Mouse (Mus musculus) myocyte (in vitro differentiated cells): ENCODE measurements around the gene Olfr761. TPM values are rescaled to one million over a fixed set of nuclear protein-coding genes. Genes with fewer than 3 reads are reported as not detected.
"Not testable (repeated sequence)": the region's sequence is repeated elsewhere in the genome, so short reads cannot be mapped to it uniquely, and the experiment has no call there.

ENCODE experiments used
- H3K27me3 ChIP-seq: one replicate; pipeline ENCODE4 v1.6.1; 2011; ENCODE audit not compliant: control insufficient read depth, insufficient read depth, insufficient read length
- H3K36me3 ChIP-seq: one replicate; pipeline ENCODE4 v1.6.1; 2011; ENCODE audit not compliant: control insufficient read depth, insufficient read depth
- H3K4me2 ChIP-seq: one replicate; pipeline ENCODE4 v1.6.1; 2011; ENCODE audit warnings: low read depth, control low read depth
- H3K4me3 ChIP-seq: one replicate; pipeline ENCODE4 v1.5.1; 2011; ENCODE audit warnings: mild to moderate bottlenecking, control low read depth, moderate library complexity
- H3K79me2 ChIP-seq: one replicate; pipeline ENCODE4 v1.6.1; 2011; ENCODE audit not compliant: control insufficient read depth, insufficient read depth
- H3ac ChIP-seq: one replicate; pipeline ENCODE4 v1.6.1; 2011; ENCODE audit not compliant: control insufficient read depth, insufficient read length
- CEBPB ChIP-seq: IDR thresholded peaks from 2 replicates; pipeline ENCODE4 v1.6.1; 2011; ENCODE audit warnings: mild to moderate bottlenecking, moderate library complexity; ENCODE audit not compliant: poor library complexity, insufficient read depth, severe bottlenecking
- E2F4 ChIP-seq: IDR thresholded peaks from one replicate; pipeline ENCODE4 v1.6.1; 2011; ENCODE audit warnings: mild to moderate bottlenecking, control low read depth, moderate library complexity; ENCODE audit not compliant: insufficient read depth
- MAX ChIP-seq: IDR thresholded peaks from one replicate; pipeline ENCODE4 v1.6.1; 2011; ENCODE audit warnings: low read depth, mild to moderate bottlenecking, control low read depth
- MYOD1 ChIP-seq, 3 experiments: IDR thresholded peaks; one replicate each; pipeline ENCODE4 v1.6.1; 2011; ENCODE audit warnings: control low read depth in 2 of 3, low read depth in 2 of 3, mild to moderate bottlenecking in 2 of 3, moderate library complexity in 1 of 3; ENCODE audit not compliant: insufficient read length in 2 of 3, control insufficient read depth in 1 of 3
- MYOG ChIP-seq, 3 experiments: IDR thresholded peaks; one replicate each; pipeline ENCODE4 v1.6.1; 2011; ENCODE audit warnings: control low read depth in 2 of 3, low read depth in 2 of 3, mild to moderate bottlenecking in 2 of 3; ENCODE audit not compliant: insufficient read length in 2 of 3, control insufficient read depth in 1 of 3, insufficient read depth in 1 of 3
- POLR2A ChIP-seq: IDR thresholded peaks from one replicate; pipeline ENCODE4 v1.6.1; 2011; ENCODE audit warnings: low read depth, mild to moderate bottlenecking, control low read depth, moderate library complexity; ENCODE audit not compliant: insufficient read length
- POLR2AphosphoS2 ChIP-seq: IDR thresholded peaks from one replicate; pipeline ENCODE4 v1.6.1; 2011; ENCODE audit warnings: low read depth, control low read depth; ENCODE audit not compliant: insufficient read length
- REST ChIP-seq: IDR thresholded peaks from one replicate; pipeline ENCODE4 v1.6.1; 2011; ENCODE audit warnings: mild to moderate bottlenecking, control low read depth, moderate library complexity; ENCODE audit not compliant: insufficient read depth, insufficient read length
- SRF ChIP-seq: IDR thresholded peaks from one replicate; pipeline ENCODE4 v1.6.1; 2011; ENCODE audit warnings: low read depth; ENCODE audit not compliant: control insufficient read depth, insufficient read length
- TCF12 ChIP-seq: IDR thresholded peaks from one replicate; pipeline ENCODE4 v1.6.1; 2011; ENCODE audit warnings: mild to moderate bottlenecking, control low read depth; ENCODE audit not compliant: poor library complexity, insufficient read depth, severe bottlenecking
- TCF3 ChIP-seq: IDR thresholded peaks from one replicate; pipeline ENCODE4 v1.6.1; 2011; ENCODE audit warnings: low read depth, control low read depth; ENCODE audit not compliant: insufficient read length
- USF1 ChIP-seq: IDR thresholded peaks from one replicate; pipeline ENCODE4 v1.6.1; 2011; ENCODE audit warnings: low read depth, mild to moderate bottlenecking, control low read depth, moderate library complexity
- polyA plus RNA-seq: library from polyadenylated mRNA; unstranded; fragments of >200 nt; fragmentation: generic; extraction: Trizol; gene quantifications from one replicate; pipeline ENCODE4 v1.2.1, GENCODE M21; 2012; ENCODE audit warnings: missing spikeins

The Olfr761 gene
- not detected for polyA plus RNA-seq

DNA sequence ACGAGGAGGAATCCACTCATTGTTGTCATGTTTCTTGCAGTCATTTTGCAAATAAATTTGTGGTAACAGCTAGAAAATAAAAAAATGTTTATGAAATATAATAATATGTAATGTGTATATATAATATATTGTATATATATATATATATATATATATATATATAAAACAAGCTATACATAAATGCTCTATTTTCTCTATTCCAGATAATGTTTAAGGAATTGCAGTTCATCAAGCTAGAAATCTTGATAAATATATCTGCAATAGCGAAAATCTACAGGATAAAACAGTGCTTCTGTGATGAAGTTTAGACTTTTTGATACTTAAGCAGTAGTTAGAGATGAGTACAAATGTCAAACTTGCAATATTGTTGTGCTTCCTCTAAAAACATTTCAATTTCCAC, at the start of gene Olfr761:
Gene Olfr761 (minus strand): TSS at position 101 of the 400 bp plus-strand sequence.
- Histone ChIP-seq H3K36me3 (no peaks in the 10 kb centered on the region), H3K4me2 (no peak within 1 kb of the TSS), H3ac (no peak within 1 kb of the TSS), H3K27me3 (no peaks in the 10 kb centered on the region), H3K4me3 (no peak within 1 kb of the TSS), H3K79me2 (no peaks in the 10 kb centered on the region)
- TF ChIP-seq SRF (no peak), POLR2AphosphoS2 (no peak), USF1 (no peak), MYOD1 (IDR thresholded peaks at IDR 0.05; ENCODE audit: control insufficient read depth in 1 of 3, insufficient read length in 2 of 3, low read depth in 2 of 3) (no peak), E2F4 (no peak), TCF12 (no peak), POLR2A (no peak), REST (no peak), CEBPB (no peak), MYOG (IDR thresholded peaks at IDR 0.05; ENCODE audit: control insufficient read depth in 1 of 3, insufficient read depth in 1 of 3, insufficient read length in 2 of 3, low read depth in 2 of 3) (no peak), TCF3 (no peak), MAX (no peak)

DNA sequence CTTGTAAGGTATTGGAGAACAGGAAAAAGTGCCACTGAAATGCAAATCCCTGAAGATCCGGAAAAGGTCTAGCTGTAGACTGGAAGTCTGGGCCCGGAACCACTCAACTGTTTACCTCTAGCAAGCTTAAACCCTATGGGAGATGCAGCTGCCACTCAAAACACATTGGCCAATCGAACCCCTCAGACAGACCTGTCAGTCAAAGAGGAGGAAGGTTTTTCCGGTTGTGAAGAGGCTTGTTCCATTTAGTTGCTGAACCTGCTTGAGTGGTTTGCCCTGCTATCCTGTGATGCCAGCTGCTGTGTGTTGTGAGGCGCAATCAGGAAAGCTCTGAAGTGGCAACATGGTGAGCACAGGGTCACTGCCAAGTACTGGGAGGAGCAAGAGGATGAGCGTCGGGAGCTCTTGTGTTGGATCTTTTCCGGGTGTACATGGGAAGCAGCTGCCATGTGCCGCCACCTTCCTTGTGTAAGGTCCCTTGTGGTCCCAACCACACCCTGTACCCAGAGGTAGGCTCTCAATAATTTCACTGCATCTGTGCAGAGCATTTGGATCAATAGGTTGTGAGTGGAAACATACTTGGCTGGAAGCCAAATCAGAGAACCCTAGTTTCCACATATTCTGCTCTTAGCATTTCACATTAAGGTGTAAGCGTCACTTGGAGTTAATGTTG, 42.9 kb upstream of the Olfr761 start:
- no peaks in the 10 kb centered on the region for H3K36me3 ChIP-seq
- H3K79me2 ChIP-seq = no peaks in the 10 kb centered on the region
- H3K4me2 ChIP-seq = no peak overlapping the region
- H3K27me3 ChIP-seq = no peaks in the 10 kb centered on the region
- H3ac ChIP-seq = no peak overlapping the region
- TF ChIP-seq USF1 (no peak), POLR2AphosphoS2 (no peak), TCF12 (no peak), TCF3 (no peak), MAX (no peak), CEBPB (no peak)
- H3K4me3 ChIP-seq = no peak overlapping the region

DNA sequence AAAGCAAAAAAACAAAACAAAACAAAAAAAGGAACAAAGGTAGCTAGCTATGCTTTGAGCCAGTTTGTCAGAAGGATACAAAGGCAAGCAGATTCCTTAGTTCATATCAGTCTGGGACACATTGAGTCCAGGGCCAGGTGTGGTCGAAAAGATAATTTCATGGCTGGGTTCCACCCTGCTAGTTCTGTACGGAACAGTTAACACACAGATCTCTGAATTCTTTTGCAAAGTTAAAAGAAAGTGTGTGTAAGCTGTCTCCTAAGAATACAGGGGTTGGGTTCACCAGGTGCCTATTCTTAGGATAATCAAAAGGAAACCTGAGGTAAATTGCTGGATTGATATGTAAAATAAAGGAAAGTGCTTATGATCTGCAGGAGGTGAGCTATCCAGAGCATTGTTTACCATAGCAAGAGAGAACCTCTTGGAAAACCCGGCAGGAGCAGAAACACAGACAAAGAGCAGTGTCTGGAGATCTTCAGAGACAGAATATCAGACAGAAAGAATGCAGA, 37.6 kb upstream of the Olfr761 start:
- Histone ChIP-seq H3K4me2 (no peak overlapping the region), H3K36me3 (no peaks in the 10 kb centered on the region), H3ac (no peak overlapping the region), H3K27me3 (no peaks in the 10 kb centered on the region), H3K4me3 (no peak overlapping the region), H3K79me2 (no peaks in the 10 kb centered on the region)
- TF ChIP-seq POLR2A = no peak
- TF ChIP-seq MYOG (IDR thresholded peaks at IDR 0.05; ENCODE audit: control insufficient read depth in 1 of 3, insufficient read depth in 1 of 3, insufficient read length in 2 of 3, low read depth in 2 of 3) = no peak
- TF ChIP-seq TCF3 = no peak
- TF ChIP-seq USF1 = no peak
- TF ChIP-seq POLR2AphosphoS2 = no peak
- TF ChIP-seq MYOD1 (IDR thresholded peaks at IDR 0.05; ENCODE audit: control insufficient read depth in 1 of 3, insufficient read length in 2 of 3, low read depth in 2 of 3) = no peak
- TF ChIP-seq SRF = no peak
- no peak for TF ChIP-seq MAX
- TF ChIP-seq CEBPB = no peak
- no peak for TF ChIP-seq TCF12
- TF ChIP-seq REST = no peak
- TF ChIP-seq E2F4 = no peak

DNA sequence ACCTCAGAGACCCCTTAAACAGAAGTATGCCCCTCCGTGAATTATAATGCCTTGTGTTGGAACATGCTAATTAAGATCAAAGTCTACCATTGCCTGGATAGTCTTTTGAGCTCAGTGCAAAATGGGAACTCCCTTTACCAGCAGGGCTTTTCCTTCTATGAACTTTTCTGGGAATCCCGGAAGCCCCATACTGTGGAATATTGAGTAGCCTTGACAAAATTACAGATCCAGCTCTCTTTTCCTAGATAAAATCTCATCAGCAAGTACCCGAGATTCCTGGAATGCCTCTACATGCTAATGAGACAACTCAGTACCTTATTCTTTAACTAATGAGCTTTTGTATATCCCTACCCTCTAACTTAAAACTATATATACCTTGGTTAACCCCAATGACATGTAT, 20.7 kb upstream of the Olfr761 start:
- no peaks in the 10 kb centered on the region for H3K79me2 ChIP-seq
- TF ChIP-seq MYOG (IDR thresholded peaks at IDR 0.05; ENCODE audit: control insufficient read depth in 1 of 3, insufficient read depth in 1 of 3, insufficient read length in 2 of 3, low read depth in 2 of 3) (no peak), CEBPB (no peak), REST (no peak), TCF3 (no peak), POLR2A (no peak), SRF (no peak), POLR2AphosphoS2 (no peak), TCF12 (no peak), E2F4 (no peak)
- H3K36me3 ChIP-seq = no peaks in the 10 kb centered on the region
- no peaks in the 10 kb centered on the region for H3K27me3 ChIP-seq
- no peak overlapping the region for H3K4me2 ChIP-seq
- no peak overlapping the region for H3ac ChIP-seq
- no peak overlapping the region for H3K4me3 ChIP-seq

DNA sequence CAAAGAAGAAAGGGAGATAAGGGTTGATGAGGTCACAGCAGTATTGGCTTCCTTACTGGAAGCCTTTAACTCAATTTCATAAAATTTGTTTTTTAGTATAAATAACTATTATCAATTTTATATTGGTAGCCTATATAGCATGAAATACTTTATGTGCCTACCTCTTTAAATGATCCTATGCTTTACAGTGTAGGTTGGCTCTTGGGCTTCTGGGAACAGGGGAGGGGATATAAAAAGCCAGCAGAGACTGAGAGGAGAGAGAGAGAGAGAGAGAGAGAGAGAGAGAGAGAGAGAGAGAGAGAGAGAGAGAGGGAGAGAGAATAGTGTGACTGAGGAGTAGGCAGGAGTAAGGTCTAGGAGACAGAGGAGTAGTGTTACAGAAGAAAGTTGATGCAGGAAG, 32.6 kb downstream of the Olfr761 start, which contains the start of gene Olfr128:
Gene Olfr128 (plus strand): TSS at position 301 of the 400 bp plus-strand sequence.
- H3K4me2 ChIP-seq = no peak within 1 kb of the TSS
- TF ChIP-seq REST (no peak), POLR2AphosphoS2 (no peak), SRF (no peak), TCF12 (no peak), MYOD1 (IDR thresholded peaks at IDR 0.05; ENCODE audit: control insufficient read depth in 1 of 3, insufficient read length in 2 of 3, low read depth in 2 of 3) (no peak), TCF3 (no peak), MYOG (IDR thresholded peaks at IDR 0.05; ENCODE audit: control insufficient read depth in 1 of 3, insufficient read depth in 1 of 3, insufficient read length in 2 of 3, low read depth in 2 of 3) (no peak), CEBPB (no peak), MAX (no peak), POLR2A (no peak), USF1 (no peak), E2F4 (no peak)
- no peaks in the 10 kb centered on the region for H3K36me3 ChIP-seq
- H3K27me3 ChIP-seq = no peaks in the 10 kb centered on the region
- no peak within 1 kb of the TSS for H3ac ChIP-seq
- H3K79me2 ChIP-seq = no peaks in the 10 kb centered on the region
- no peak within 1 kb of the TSS for H3K4me3 ChIP-seq

DNA sequence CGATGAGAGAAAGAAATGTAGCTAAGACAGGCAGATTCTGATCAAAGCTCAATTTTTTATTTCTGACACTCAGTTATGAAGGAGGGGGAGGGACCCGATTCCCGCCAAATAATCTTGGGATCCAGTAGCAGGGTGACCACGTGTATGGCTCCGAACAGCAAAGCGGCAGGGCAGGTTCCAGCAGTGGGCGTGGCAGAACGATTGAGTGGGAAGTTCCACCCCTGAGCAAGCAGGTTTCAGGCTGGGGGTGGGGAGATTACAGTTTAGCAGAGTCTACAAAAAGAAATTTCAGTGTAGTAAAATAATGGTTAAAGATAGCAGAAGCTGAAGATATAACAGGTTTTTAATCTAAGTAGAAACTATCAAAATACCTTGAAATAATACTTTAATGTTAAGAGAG, 46.1 kb downstream of the Olfr761 start:
- not testable (repeated sequence) for H3K4me2 ChIP-seq, H3K27me3 ChIP-seq, H3K36me3 ChIP-seq, H3ac ChIP-seq, H3K79me2 ChIP-seq, H3K4me3 ChIP-seq
